Mouse (Mus musculus): ENCODE measurements around the gene Olfr1048. TPM values are rescaled to one million over a fixed set of nuclear protein-coding genes. Genes with fewer than 3 reads are reported as not detected.
"Not testable (repeated sequence)": the region's sequence is repeated elsewhere in the genome, so short reads cannot be mapped to it uniquely, and the experiment has no call there.

Olfr1048 gene
- polyA plus RNA-seq (2014; fragmentation: Nextera tagmentation; extraction: Ambion mirVana), result not detected in 2 replicates

DNA sequence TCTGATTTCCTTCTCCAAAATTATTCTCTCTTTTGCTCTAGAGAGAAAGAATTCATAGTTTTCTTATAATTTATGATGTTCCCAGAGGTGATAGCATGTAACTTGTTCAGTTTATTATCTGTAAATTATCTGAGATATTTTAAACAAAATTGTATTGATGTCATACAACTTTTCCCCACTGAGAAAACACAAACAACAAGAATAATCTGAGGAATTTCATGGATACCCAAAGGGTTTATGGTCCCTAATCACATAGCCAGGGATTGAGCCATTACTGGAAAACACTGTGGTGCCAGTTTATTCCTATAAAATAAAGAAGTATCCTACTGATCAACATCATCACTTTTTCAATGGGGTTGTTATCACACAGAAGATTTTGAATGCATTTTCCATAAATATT is at the start of gene Olfr1048:
TSS of gene Olfr1048 (minus strand) at position 101 of the 400 bp plus-strand sequence.
- ATAC-seq (ENCODE audit: low FRiP score) (no peak), DNase-seq (ENCODE audit: low spot score) (no peak)
- Histone ChIP-seq H3K4me1 (replicated peaks; ENCODE audit: control insufficient read depth, insufficient read depth, low read length) (no peaks in the 10 kb centered on the region), H3K27ac (ENCODE audit: low read depth, low read length) (no peak within 1 kb of the TSS), H3K9ac (ENCODE audit: low read depth, low read length) (no peak within 1 kb of the TSS), H3K4me2 (replicated peaks; ENCODE audit: low read depth, low read length) (no peak within 1 kb of the TSS), H3K27me3 (ENCODE audit: control insufficient read depth, insufficient read depth, low read length) (no peaks in the 10 kb centered on the region), H3K36me3 (ENCODE audit: control insufficient read depth, insufficient read depth, low read length) (no peaks in the 10 kb centered on the region), H3K9me3 (ENCODE audit: control insufficient read depth, low read length) (no peaks in the 10 kb centered on the region), H3K4me3 (ENCODE audit: low read depth, low read length) (no peak within 1 kb of the TSS)

DNA sequence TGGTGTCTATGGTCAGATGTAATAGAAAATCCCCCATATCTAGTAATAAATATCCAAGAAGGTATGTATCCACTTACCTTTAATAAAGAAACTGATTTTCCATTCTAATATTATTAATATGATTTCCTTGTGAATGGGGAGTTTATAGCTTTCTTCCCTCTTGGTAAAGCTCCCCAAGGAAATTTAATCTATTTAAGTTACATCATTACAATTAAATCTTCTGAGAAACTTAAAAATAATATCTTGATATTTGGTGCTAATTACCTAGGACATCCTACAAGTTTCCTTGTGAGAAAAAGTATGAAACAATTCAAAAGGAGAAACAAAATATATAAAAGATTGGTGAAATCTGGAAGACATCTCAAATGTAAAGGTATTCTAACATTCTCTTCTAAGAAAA is 38.9 kb upstream of the Olfr1048 start, which contains the start of gene Olfr1051:
TSS of gene Olfr1051 (minus strand) at position 101 of the 400 bp plus-strand sequence.
- H3K4me3 ChIP-seq (ENCODE audit: low read depth, low read length), result not testable (repeated sequence)

DNA sequence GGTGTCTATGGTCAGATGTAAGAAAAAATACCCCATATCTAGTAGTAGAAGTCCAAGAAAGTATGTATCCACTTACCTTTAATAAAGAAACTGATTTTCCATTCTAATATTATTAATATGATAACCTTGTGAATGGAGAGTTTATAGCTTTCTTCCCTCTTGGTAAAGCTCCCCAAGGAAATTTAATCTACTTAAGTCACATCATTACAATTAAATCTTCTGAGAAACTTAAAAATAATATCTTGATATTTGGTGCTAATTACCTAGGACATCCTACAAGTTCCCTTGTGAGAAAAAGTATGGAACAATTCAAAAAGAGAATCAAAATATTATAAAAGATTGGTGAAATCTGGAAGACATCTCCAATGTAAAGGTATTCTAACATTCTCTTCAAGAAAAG is 18.1 kb upstream of the Olfr1048 start, which contains the start of gene Olfr1049:
TSS of gene Olfr1049 (minus strand) at position 101 of the 400 bp plus-strand sequence.
- H3K9me3 ChIP-seq (ENCODE audit: control insufficient read depth, low read length); H3K9ac ChIP-seq (ENCODE audit: low read depth, low read length); H3K4me1 ChIP-seq (replicated peaks; ENCODE audit: control insufficient read depth, insufficient read depth, low read length); DNase-seq (ENCODE audit: low spot score); H3K27ac ChIP-seq (ENCODE audit: low read depth, low read length); H3K27me3 ChIP-seq (ENCODE audit: control insufficient read depth, insufficient read depth, low read length); H3K36me3 ChIP-seq (ENCODE audit: control insufficient read depth, insufficient read depth, low read length); H3K4me3 ChIP-seq (ENCODE audit: low read depth, low read length); H3K4me2 ChIP-seq (replicated peaks; ENCODE audit: low read depth, low read length); ATAC-seq (ENCODE audit: low FRiP score): not testable (repeated sequence)

More for the DNA sequence above, 38.9 kb upstream of the Olfr1048 start, which contains the start of gene Olfr1051:
- H3K27me3 ChIP-seq (ENCODE audit: control insufficient read depth, insufficient read depth, low read length); H3K9me3 ChIP-seq (ENCODE audit: control insufficient read depth, low read length); H3K9ac ChIP-seq (ENCODE audit: low read depth, low read length); DNase-seq (ENCODE audit: low spot score); ATAC-seq (ENCODE audit: low FRiP score); H3K36me3 ChIP-seq (ENCODE audit: control insufficient read depth, insufficient read depth, low read length); H3K4me1 ChIP-seq (replicated peaks; ENCODE audit: control insufficient read depth, insufficient read depth, low read length); H3K4me2 ChIP-seq (replicated peaks; ENCODE audit: low read depth, low read length); H3K27ac ChIP-seq (ENCODE audit: low read depth, low read length): not testable (repeated sequence)

DNA sequence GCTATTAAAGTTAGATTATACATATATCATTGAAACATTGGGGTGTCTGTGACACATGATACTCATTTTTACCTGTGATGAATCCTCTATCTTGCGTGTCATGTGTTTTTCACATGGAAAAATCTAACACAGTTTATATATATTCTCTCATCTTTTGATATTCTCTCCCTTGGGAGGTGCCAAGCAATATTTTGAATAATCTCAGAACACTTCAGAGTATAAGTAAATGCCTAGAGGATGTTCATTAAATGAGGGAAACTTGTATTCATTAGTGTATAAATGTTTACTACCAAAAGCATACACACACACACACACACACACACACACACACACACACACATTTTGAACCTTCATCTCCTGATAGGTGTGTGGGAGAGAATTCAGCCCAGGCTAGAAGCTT is 8.8 kb downstream of the Olfr1048 start, which contains the start of gene Olfr1047:
TSS of gene Olfr1047 (minus strand) at position 101 of the 400 bp plus-strand sequence.
- no peaks in the 10 kb centered on the region for H3K36me3 ChIP-seq (ENCODE audit: control insufficient read depth, insufficient read depth, low read length)
- H3K27ac ChIP-seq (ENCODE audit: low read depth, low read length), result no peak within 1 kb of the TSS
- H3K9me3 ChIP-seq (ENCODE audit: control insufficient read depth, low read length), result no peaks in the 10 kb centered on the region
- no peaks in the 10 kb centered on the region for H3K4me1 ChIP-seq (replicated peaks; ENCODE audit: control insufficient read depth, insufficient read depth, low read length)
- 88% methylated on average over 1 of the region's 1 CpGs for WGBS
- H3K27me3 ChIP-seq (ENCODE audit: control insufficient read depth, insufficient read depth, low read length), result no peaks in the 10 kb centered on the region
- ATAC-seq (ENCODE audit: low FRiP score) (no peak), DNase-seq (ENCODE audit: low spot score) (no peak)
- H3K4me2 ChIP-seq (replicated peaks; ENCODE audit: low read depth, low read length), result no peak within 1 kb of the TSS
- no peak within 1 kb of the TSS for H3K4me3 ChIP-seq (ENCODE audit: low read depth, low read length)
- no peak within 1 kb of the TSS for H3K9ac ChIP-seq (ENCODE audit: low read depth, low read length)

DNA sequence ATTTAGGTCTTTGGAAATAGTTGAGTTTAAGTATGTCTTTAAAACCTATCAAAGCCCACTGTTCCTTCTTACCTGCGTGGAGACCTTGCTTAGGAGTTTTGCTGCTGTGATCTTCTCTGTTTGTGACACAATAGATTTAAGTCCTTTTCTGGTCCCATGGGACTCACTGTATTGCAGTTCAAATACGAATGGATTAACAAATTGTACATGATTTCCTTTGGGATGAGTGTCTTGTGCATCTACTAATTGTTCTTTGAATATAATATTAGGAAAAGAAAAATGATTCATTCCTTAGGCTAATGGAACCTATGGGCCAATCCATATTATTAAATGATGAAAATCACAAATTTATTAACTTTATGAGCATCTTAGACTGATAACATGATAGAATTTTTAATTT is 20.9 kb downstream of the Olfr1048 start, which contains the start of gene Olfr1046:
TSS of gene Olfr1046 (minus strand) at position 101 of the 400 bp plus-strand sequence.
- Histone ChIP-seq H3K27me3 (ENCODE audit: control insufficient read depth, insufficient read depth, low read length) (no peaks in the 10 kb centered on the region), H3K4me1 (replicated peaks; ENCODE audit: control insufficient read depth, insufficient read depth, low read length) (no peaks in the 10 kb centered on the region), H3K36me3 (ENCODE audit: control insufficient read depth, insufficient read depth, low read length) (no peaks in the 10 kb centered on the region), H3K4me3 (ENCODE audit: low read depth, low read length) (no peak within 1 kb of the TSS), H3K9ac (ENCODE audit: low read depth, low read length) (no peak within 1 kb of the TSS), H3K9me3 (ENCODE audit: control insufficient read depth, low read length) (no peaks in the 10 kb centered on the region), H3K27ac (ENCODE audit: low read depth, low read length) (no peak within 1 kb of the TSS), H3K4me2 (replicated peaks; ENCODE audit: low read depth, low read length) (no peak within 1 kb of the TSS)
- no peak for ATAC-seq (ENCODE audit: low FRiP score)
- WGBS, result 81% methylated on average over 2 of the region's 2 CpGs
- no peak for DNase-seq (ENCODE audit: low spot score)

DNA sequence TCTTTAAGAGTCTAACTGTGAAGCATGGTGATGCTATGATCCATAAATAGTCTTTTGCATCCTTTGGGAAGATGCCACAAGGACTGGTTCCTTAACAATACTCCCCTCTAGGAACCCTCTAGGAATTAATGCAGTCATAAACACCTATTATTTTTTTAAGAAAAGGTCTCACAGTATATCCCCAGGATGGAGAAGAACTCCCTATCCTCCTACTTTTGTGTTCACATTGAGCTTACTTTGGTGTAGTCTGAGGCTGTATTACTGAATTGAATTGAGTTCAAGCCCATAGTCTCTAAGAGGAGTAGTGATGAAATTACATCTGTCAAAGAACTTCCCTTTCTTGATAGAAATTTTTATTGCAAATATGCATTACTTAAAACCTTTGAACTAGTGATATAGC is 37.2 kb downstream of the Olfr1048 start, which contains the start of gene Olfr1045:
TSS of gene Olfr1045 (minus strand) at position 101 of the 400 bp plus-strand sequence.
- no peak within 1 kb of the TSS for H3K27ac ChIP-seq (ENCODE audit: low read depth, low read length)
- H3K4me1 ChIP-seq (replicated peaks; ENCODE audit: control insufficient read depth, insufficient read depth, low read length), result no peaks in the 10 kb centered on the region
- H3K9ac ChIP-seq (ENCODE audit: low read depth, low read length), result no peak within 1 kb of the TSS
- DNase-seq (ENCODE audit: low spot score) (no peak), ATAC-seq (ENCODE audit: low FRiP score) (no peak)
- H3K27me3 ChIP-seq (ENCODE audit: control insufficient read depth, insufficient read depth, low read length), result no peaks in the 10 kb centered on the region
- H3K4me2 ChIP-seq (replicated peaks; ENCODE audit: low read depth, low read length), result no peak within 1 kb of the TSS
- H3K36me3 ChIP-seq (ENCODE audit: control insufficient read depth, insufficient read depth, low read length), result no peaks in the 10 kb centered on the region
- no peak within 1 kb of the TSS for H3K4me3 ChIP-seq (ENCODE audit: low read depth, low read length)
- H3K9me3 ChIP-seq (ENCODE audit: control insufficient read depth, low read length), result no peaks in the 10 kb centered on the region

DNA sequence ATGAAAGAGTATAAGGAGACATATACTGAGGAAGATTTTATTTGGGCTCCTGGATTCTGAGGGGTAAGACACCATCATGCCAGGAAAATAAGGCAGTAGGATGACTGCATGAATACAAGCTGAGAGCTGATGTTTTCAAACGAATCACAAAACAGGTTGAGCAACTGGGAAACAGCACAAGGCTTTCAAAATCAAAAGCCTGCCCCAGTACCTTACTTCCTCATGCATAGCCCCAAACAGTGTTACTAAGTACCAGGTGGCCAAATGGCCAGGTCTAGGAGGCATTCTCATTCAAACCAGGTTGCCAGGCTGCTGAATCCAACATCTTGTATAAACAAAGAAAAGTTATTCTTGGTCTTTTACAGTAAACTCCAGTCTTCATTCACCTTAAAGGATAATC is 44.2 kb downstream of the Olfr1048 start:
- H3K36me3 ChIP-seq (ENCODE audit: control insufficient read depth, insufficient read depth, low read length), result no peaks in the 10 kb centered on the region
- H3K27me3 ChIP-seq (ENCODE audit: control insufficient read depth, insufficient read depth, low read length), result no peaks in the 10 kb centered on the region
- no peak for ATAC-seq (ENCODE audit: low FRiP score)
- H3K4me1 ChIP-seq (replicated peaks; ENCODE audit: control insufficient read depth, insufficient read depth, low read length), result no peaks in the 10 kb centered on the region
- no peak overlapping the region for H3K4me3 ChIP-seq (ENCODE audit: low read depth, low read length)
- H3K4me2 ChIP-seq (replicated peaks; ENCODE audit: low read depth, low read length), result no peak overlapping the region
- no peak for DNase-seq (ENCODE audit: low spot score)
- H3K9me3 ChIP-seq (ENCODE audit: control insufficient read depth, low read length), result no peaks in the 10 kb centered on the region
- H3K9ac ChIP-seq (ENCODE audit: low read depth, low read length), result no peak overlapping the region
- no peak overlapping the region for H3K27ac ChIP-seq (ENCODE audit: low read depth, low read length)
- 46% methylated on average over 1 of the region's 1 CpGs for WGBS

DNA sequence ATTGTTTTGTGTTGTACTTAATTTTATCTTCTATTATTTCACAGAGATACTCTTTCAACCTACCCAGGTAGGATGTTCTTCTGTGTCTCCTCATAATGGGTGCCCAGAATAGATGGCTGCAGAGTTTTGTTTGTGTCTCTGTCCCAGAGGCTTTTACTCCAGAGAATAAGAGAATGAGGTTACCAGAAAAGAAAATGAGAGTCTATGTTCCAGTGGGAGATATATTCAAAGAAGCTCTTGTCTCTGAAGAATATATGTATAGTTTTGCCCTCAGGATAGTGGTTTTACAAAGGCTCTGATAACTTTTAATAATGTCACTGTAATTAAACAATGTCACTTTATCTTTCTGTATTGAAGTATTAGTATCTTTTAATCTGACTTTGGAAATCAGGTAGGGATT is 54.5 kb downstream of the Olfr1048 start, which contains the start of gene Olfr52:
TSS of gene Olfr52 (minus strand) at position 101 of the 400 bp plus-strand sequence.
- Histone ChIP-seq H3K9ac (ENCODE audit: low read depth, low read length) (no peak within 1 kb of the TSS), H3K4me2 (replicated peaks; ENCODE audit: low read depth, low read length) (no peak within 1 kb of the TSS), H3K27me3 (ENCODE audit: control insufficient read depth, insufficient read depth, low read length) (no peaks in the 10 kb centered on the region), H3K9me3 (ENCODE audit: control insufficient read depth, low read length) (no peaks in the 10 kb centered on the region), H3K27ac (ENCODE audit: low read depth, low read length) (no peak within 1 kb of the TSS), H3K36me3 (ENCODE audit: control insufficient read depth, insufficient read depth, low read length) (no peaks in the 10 kb centered on the region), H3K4me1 (replicated peaks; ENCODE audit: control insufficient read depth, insufficient read depth, low read length) (no peaks in the 10 kb centered on the region), H3K4me3 (ENCODE audit: low read depth, low read length) (no peak within 1 kb of the TSS)
- DNase-seq (ENCODE audit: low spot score), result no peak
- ATAC-seq (ENCODE audit: low FRiP score), result no peak

Data from hindbrain, embryonic 11.5 days (tissue).